Mouse (Mus musculus) liver, embryonic 13.5 days (tissue): ENCODE measurements around the gene Ctsd. TPM values are rescaled to one million over a fixed set of nuclear protein-coding genes. Genes with fewer than 3 reads are reported as not detected.

ENCODE experiments used
- ATAC-seq: fragments of 200-750 bp; cut with Nextera tagmentation; 2 replicates; pipeline ENCODE4 v1.8.0; 2017; ENCODE audit warnings: low read depth, mild to moderate bottlenecking, moderate number of reproducible peaks, moderate library complexity
- DNase-seq: peaks from one replicate; pipeline ENCODE4 v3.0.0; 2022
- H3K27ac ChIP-seq: fragments of 300-500 bp; sonication (generic); 2 replicates; pipeline ENCODE4 v1.5.1; 2015; ENCODE audit warnings: moderate library complexity, mild to moderate bottlenecking, inconsistent platforms
- H3K27me3 ChIP-seq: fragments of 300-500 bp; sonication (generic); 2 replicates; pipeline ENCODE4 v1.6.1; 2015; ENCODE audit warnings: mild to moderate bottlenecking, inconsistent platforms
- H3K36me3 ChIP-seq: fragments of 300-500 bp; sonication (generic); 2 replicates; pipeline ENCODE4 v1.6.1; 2015; ENCODE audit warnings: mild to moderate bottlenecking, inconsistent platforms
- H3K4me1 ChIP-seq: fragments of 300-500 bp; sonication (generic); replicated peaks from 2 replicates; pipeline ENCODE4 v1.6.1; 2015; ENCODE audit warnings: inconsistent platforms
- H3K4me2 ChIP-seq: fragments of 300-500 bp; sonication (generic); 2 replicates; pipeline ENCODE4 v1.6.1; 2015; ENCODE audit warnings: inconsistent platforms, mild to moderate bottlenecking, moderate library complexity
- H3K4me3 ChIP-seq: fragments of 300-500 bp; sonication (generic); replicated peaks from 2 replicates; pipeline ENCODE4 v1.5.1; 2015; ENCODE audit warnings: mild to moderate bottlenecking, inconsistent platforms
- H3K9ac ChIP-seq: fragments of 300-500 bp; sonication (generic); 2 replicates; pipeline ENCODE4 v1.6.1; 2015; ENCODE audit warnings: mild to moderate bottlenecking, inconsistent platforms
- H3K9me3 ChIP-seq: fragments of 300-500 bp; sonication (generic); replicated peaks from 2 replicates; pipeline ENCODE4 v1.6.1; 2016; ENCODE audit warnings: inconsistent platforms
- WGBS: fragments of 180-500 bp; shearing (Covaris S2); methylation state at CpG from one replicate; pipeline ENCODE4 v1.1.7; 2015; ENCODE audit not compliant: insufficient replicate concordance; 5-methylcytosine and 5-hydroxymethylcytosine counted together
- polyA plus RNA-seq: library from polyadenylated mRNA; unstranded; fragments of >200 nt; fragmentation: Nextera tagmentation; extraction: Ambion mirVana; gene quantifications from 2 replicates; pipeline ENCODE4 v1.2.1, GENCODE M21; 2015

The Ctsd gene
- polyA plus RNA-seq, 1 experiment from 2014 or later, result 297 TPM

DNA sequence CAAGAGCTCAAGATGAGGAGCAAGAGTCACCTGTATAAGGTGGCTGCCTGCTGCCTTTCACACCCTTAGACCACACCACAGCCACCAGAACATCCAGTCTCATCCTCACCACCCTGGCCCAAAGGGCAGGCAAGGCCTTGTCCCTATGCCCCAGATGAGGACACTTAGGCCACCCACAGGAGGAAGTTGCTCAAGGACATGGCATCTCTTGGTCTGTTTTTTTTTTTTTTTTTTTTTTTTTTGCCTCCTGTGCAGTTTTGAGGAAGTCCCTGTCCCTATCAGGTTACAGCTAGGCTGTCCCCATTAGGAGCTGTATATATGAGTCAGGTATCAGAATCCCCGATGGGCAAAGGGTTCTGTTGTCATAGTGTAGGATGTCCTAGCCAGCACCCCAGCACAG, 11.4 kb upstream of the Ctsd start:
- no peak for ATAC-seq
- Histone ChIP-seq H3K9ac (no peak overlapping the region), H3K9me3 (no peaks in the 10 kb centered on the region), H3K27me3 (no peaks in the 10 kb centered on the region), H3K36me3 (no peaks in the 10 kb centered on the region), H3K4me1 (peaks cover 71% of the 10 kb centered on the region), H3K27ac (peak overlapping the region; percentile 90), H3K4me3 (no peak overlapping the region), H3K4me2 (no peak overlapping the region)
- DNase-seq, result no peak
- WGBS, result 10% methylated on average over 1 of the region's 1 CpGs

GRCm38 (mm10) chr7:142398052-142398451, 10.2 kb upstream of the Ctsd start:
- no peak for DNase-seq
- H3K9me3 ChIP-seq, result no peaks in the 10 kb centered on the region
- H3K4me1 ChIP-seq, result peaks cover 75% of the 10 kb centered on the region
- ATAC-seq, result no peak
- H3K4me2 ChIP-seq, result no peak overlapping the region
- H3K9ac ChIP-seq, result no peak overlapping the region
- H3K36me3 ChIP-seq, result no peaks in the 10 kb centered on the region
- no peak overlapping the region for H3K4me3 ChIP-seq
- no peaks in the 10 kb centered on the region for H3K27me3 ChIP-seq
- WGBS, result 20% methylated on average over 2 of the region's 2 CpGs
- H3K27ac ChIP-seq, result peak overlapping the region; percentile 90

- H3K27ac ChIP-seq, result peak overlapping the region; percentile 90
- DNase-seq, result no peak
- ATAC-seq, result no peak
- no peak overlapping the region for H3K4me3 ChIP-seq
- no peak overlapping the region for H3K4me2 ChIP-seq
- peaks cover 87% of the 10 kb centered on the region for H3K4me1 ChIP-seq
- no peaks in the 10 kb centered on the region for H3K27me3 ChIP-seq
- H3K36me3 ChIP-seq, result no peaks in the 10 kb centered on the region
- H3K9me3 ChIP-seq, result no peaks in the 10 kb centered on the region
- H3K9ac ChIP-seq, result peak overlapping the region; percentile 23; the same call in 1 of the 2 replicates
- 79% methylated on average over 1 of the region's 1 CpGs for whole genome bisulfite sequencing
Measured at GRCm38 (mm10) chr7:142396611-142397010, 8.8 kb upstream of the Ctsd start.

- Histone ChIP-seq H3K4me1 (peaks cover 97% of the 10 kb centered on the region), H3K27ac (peak overlapping the region; percentile 90)
Measured at GRCm38 (mm10) chr7:142395472-142395871, 7.6 kb upstream of the Ctsd start.

DNA sequence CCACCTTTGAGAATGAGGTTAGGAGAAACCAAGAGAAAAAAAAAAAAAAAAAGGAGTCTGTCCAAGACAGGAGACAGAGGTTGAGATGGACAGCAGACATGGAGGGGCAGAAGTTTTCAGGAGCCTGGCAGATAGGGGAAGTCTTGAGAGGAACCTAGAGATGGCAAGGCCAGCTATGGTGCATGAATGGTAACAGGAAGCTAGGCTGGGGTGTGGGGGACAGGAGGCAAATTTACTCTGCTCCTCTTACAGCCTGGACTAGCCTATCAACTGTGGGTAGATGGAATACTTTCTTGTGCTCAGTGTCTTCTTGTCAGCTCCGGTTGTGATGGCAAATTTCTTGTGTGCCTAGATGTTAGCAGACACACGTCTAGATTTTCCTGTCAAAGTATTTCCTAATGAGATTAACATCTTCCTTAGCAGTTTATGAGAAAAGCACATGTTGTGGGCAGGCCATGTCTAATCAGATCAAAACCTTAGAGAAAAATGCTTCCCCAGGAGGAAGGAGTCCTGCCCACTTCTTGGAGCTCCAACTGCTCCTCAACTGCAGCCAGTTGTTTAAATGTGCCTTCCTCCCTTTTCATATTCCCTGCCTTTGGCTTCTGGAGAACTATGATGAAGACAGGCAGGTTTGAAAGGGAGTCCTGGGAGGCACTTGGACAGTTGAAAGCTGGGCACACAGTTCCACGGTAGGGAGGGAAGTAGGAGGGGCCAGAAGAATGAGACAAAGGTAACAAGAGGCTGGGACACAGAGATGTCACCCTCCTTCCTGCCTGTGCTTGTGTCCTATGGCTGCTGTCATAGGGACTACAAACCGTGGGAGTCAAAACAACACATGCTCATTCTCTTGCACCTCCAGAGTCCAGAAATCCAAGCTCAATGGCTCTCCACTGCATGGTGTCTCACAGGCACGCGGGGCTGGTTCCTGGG, 6.7 kb upstream of the Ctsd start:
- DNase-seq, result no peak
- H3K9me3 ChIP-seq, result no peaks in the 10 kb centered on the region
- ATAC-seq, result no peak
- 0 out of 2 replicates have a peak overlapping the region, but pooled peaks have one; percentile 18 for H3K9ac ChIP-seq
- H3K4me3 ChIP-seq, result no peak overlapping the region
- WGBS, result 45% methylated on average over 6 of the region's 6 CpGs
- H3K4me2 ChIP-seq, result no peak overlapping the region
- no peaks in the 10 kb centered on the region for H3K36me3 ChIP-seq
- peaks cover 88% of the 10 kb centered on the region for H3K4me1 ChIP-seq
- no peaks in the 10 kb centered on the region for H3K27me3 ChIP-seq
- H3K27ac ChIP-seq, result peak overlapping the region; percentile 90

More at GRCm38 (mm10) chr7:142395472-142395871, 7.6 kb upstream of the Ctsd start:
- Histone ChIP-seq H3K9ac (no peak overlapping the region), H3K36me3 (no peaks in the 10 kb centered on the region), H3K27me3 (no peaks in the 10 kb centered on the region), H3K4me2 (no peak overlapping the region), H3K9me3 (no peaks in the 10 kb centered on the region), H3K4me3 (no peak overlapping the region)
- no peak for DNase-seq
- ATAC-seq, result peak; percentile 27
- 24% methylated on average over 4 of the region's 4 CpGs for WGBS

- H3K9me3 ChIP-seq, result no peaks in the 10 kb centered on the region
- H3K27me3 ChIP-seq, result no peaks in the 10 kb centered on the region
- peaks cover 85% of the 10 kb centered on the region for H3K4me1 ChIP-seq
- peak; percentile 83 for ATAC-seq
- H3K4me3 ChIP-seq, result no peak overlapping the region
- 13% methylated on average over 4 of the region's 4 CpGs for WGBS
- H3K4me2 ChIP-seq, result peak overlapping the region; percentile 48
- no peaks in the 10 kb centered on the region for H3K36me3 ChIP-seq
- H3K27ac ChIP-seq, result peak overlapping the region; percentile 90
- DNase-seq, result peak; percentile 87
- H3K9ac ChIP-seq, result peak overlapping the region; percentile 46; the same call in 1 of the 2 replicates
Measured at GRCm38 (mm10) chr7:142393191-142393590, 5.4 kb upstream of the Ctsd start.

GRCm38 (mm10) chr7:142391609-142392008, 3.8 kb upstream of the Ctsd start:
- no peaks in the 10 kb centered on the region for H3K9me3 ChIP-seq
- H3K4me3 ChIP-seq, result no peak overlapping the region
- peaks cover 77% of the 10 kb centered on the region for H3K4me1 ChIP-seq
- peak overlapping the region; percentile 90; the same call in 1 of the 2 replicates for H3K27ac ChIP-seq
- DNase-seq (no peak), ATAC-seq (no peak)
- no peaks in the 10 kb centered on the region for H3K27me3 ChIP-seq
- no peaks in the 10 kb centered on the region for H3K36me3 ChIP-seq
- WGBS, result 60% methylated on average over 4 of the region's 4 CpGs
- H3K9ac ChIP-seq, result no peak overlapping the region
- no peak overlapping the region for H3K4me2 ChIP-seq

DNA sequence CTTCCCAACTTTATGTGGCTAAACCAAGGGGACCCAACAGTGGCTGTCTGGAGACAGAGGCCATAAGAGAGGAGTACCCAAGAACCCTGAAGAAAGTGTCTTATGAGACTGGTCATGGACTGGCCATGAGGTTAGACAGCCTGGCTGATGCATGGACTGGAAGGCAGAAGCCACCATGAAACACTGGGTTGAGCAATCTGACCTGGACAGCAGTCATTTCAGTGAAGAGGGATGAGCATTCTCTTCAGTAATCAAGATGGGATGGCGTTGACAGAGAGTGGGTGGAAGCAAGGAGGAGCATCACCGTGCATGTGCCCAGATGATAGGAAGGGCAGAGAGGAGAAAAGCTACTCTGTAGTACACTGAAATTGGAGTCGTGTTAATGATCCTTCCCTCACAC, 3.3 kb upstream of the Ctsd start:
- ATAC-seq, result no peak
- no peak overlapping the region for H3K4me2 ChIP-seq
- H3K36me3 ChIP-seq, result peaks cover 2% of the 10 kb centered on the region
- no peak overlapping the region for H3K4me3 ChIP-seq
- WGBS, result 59% methylated on average over 3 of the region's 3 CpGs
- H3K27me3 ChIP-seq, result no peaks in the 10 kb centered on the region
- peaks cover 78% of the 10 kb centered on the region for H3K4me1 ChIP-seq
- no peak overlapping the region for H3K9ac ChIP-seq
- no peaks in the 10 kb centered on the region for H3K9me3 ChIP-seq
- DNase-seq, result no peak
- H3K27ac ChIP-seq, result peak overlapping the region; percentile 90

DNA sequence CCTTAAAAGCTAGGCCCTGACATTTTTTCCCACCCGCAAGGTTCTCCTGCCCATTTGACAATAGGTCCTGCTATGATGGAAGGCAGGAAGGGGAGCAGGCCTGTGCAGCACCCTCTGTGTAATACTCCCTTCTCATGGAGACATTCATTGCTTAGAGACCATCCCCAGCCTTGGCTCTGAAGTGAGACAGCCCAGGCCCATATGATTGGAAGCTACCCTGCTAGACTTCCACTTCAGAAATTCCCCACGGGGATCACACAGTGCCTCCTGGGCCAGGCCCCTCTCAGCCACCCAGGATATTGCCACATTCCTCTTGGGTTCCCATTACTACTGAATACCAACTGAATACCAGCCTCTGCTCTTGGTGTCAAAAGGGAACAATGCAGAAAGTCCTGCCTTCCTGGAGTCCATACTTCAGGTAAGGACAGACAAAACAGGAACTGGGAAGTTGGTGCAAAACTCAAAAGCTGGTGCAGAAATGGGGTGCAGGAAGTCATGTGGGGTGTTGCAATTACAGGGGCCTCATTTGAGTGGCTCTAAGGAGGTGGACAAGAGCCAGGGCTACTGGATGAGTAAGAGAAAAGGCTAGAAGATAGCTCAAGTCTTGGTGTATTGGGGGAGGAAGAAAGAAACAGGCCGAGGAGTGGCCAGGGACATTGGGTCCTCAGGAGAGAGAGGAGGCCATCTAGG, 2.3 kb upstream of the Ctsd start:
- Histone ChIP-seq H3K9ac (no peak overlapping the region), H3K27ac (peak overlapping the region; percentile 90), H3K4me3 (no peak overlapping the region), H3K36me3 (peaks cover 12% of the 10 kb centered on the region), H3K4me1 (peaks cover 78% of the 10 kb centered on the region), H3K9me3 (no peaks in the 10 kb centered on the region), H3K4me2 (no peak overlapping the region), H3K27me3 (no peaks in the 10 kb centered on the region)
- no peak for DNase-seq
- WGBS, result 79% methylated on average over 3 of the region's 3 CpGs
- ATAC-seq, result no peak

GRCm38 (mm10) chr7:142388740-142389139, 902 bp upstream of the Ctsd start:
- peak overlapping the region; percentile 87; the same call in 1 of the 2 replicates for H3K4me2 ChIP-seq
- H3K4me3 ChIP-seq, result no peak overlapping the region
- no peak for DNase-seq
- WGBS, result 88% methylated on average over 2 of the region's 2 CpGs
- ATAC-seq, result no peak
- no peaks in the 10 kb centered on the region for H3K27me3 ChIP-seq
- peaks cover 78% of the 10 kb centered on the region for H3K4me1 ChIP-seq
- H3K27ac ChIP-seq, result peak overlapping the region; percentile 87
- no peaks in the 10 kb centered on the region for H3K9me3 ChIP-seq
- H3K9ac ChIP-seq, result no peak overlapping the region
- H3K36me3 ChIP-seq, result peaks cover 26% of the 10 kb centered on the region

- DNase-seq, result no peak
- Histone ChIP-seq H3K4me3 (peak overlapping the region; percentile 81), H3K9me3 (no peaks in the 10 kb centered on the region), H3K4me1 (peaks cover 78% of the 10 kb centered on the region), H3K4me2 (peak overlapping the region; percentile 87), H3K36me3 (peaks cover 31% of the 10 kb centered on the region), H3K27ac (peak overlapping the region; percentile 87), H3K27me3 (no peaks in the 10 kb centered on the region), H3K9ac (peak overlapping the region; percentile 56)
- 80% methylated on average over 1 of the region's 1 CpGs for WGBS
- no peak for ATAC-seq
Measured at GRCm38 (mm10) chr7:142388198-142388597, 360 bp upstream of the Ctsd start.
